Mouse (Mus musculus) gastrocnemius, postnatal 14 days (tissue): ENCODE data around the gene Mroh3. TPM values are rescaled to one million over a fixed set of nuclear protein-coding genes. Genes with fewer than 3 reads are reported as not detected.

Experiments
- DNase-seq: peaks from one replicate; pipeline ENCODE4 v3.0.0; 2021; ENCODE audit warnings: mixed read lengths
- intact Hi-C: fragments of 180-260 bp; cut with DNase I; formaldehyde crosslinking; loops from one replicate; pipeline ENCODE4 v1.15.1; 2025; ENCODE audit warnings: low total_unique reads
- total RNA-seq, 2 experiments: library from RNA; stranded (reverse); gene quantifications; 2 replicates each; pipeline ENCODE4 v1.2.3; 2021

Mroh3 gene
- total RNA-seq, 2 experiments from 2014 or later = not detected

GRCm38 (mm10) chr1:136134547-136134946 lies 78.1 kb downstream of the Mroh3 start:
- DNase-seq = no peak
- intact Hi-C loops = no loop called here

GRCm38 (mm10) chr1:136133570-136134240 lies 78.9 kb downstream of the Mroh3 start:
- no peak for DNase-seq
- intact Hi-C loops = no loop called here

GRCm38 (mm10) chr1:136132386-136133201 lies 80.0 kb downstream of the Mroh3 start:
- DNase-seq = no peak

More at GRCm38 (mm10) chr1:136132386-136133201, 80.0 kb downstream of the Mroh3 start:
- intact Hi-C loops = no loop called here

Other genes starting within 250 kb of the Mroh3 start
- 10 to 100 TPM in 1 of 2 experiments, 1 to 10 TPM in 1; 5.9 to 13.0 TPM for gene Igfn1, start 206.5 kb downstream of the Mroh3 start, total RNA-seq
- gene Tmem9, start 204.7 kb downstream of the Mroh3 start, total RNA-seq = 10 to 100 TPM; 11.2 to 15.5 TPM
- gene Ascl5, start 162.0 kb downstream of the Mroh3 start, total RNA-seq = not detected
- gene Cacna1s, start 160.1 kb downstream of the Mroh3 start, total RNA-seq = 100 to 1,000 TPM; 557 to 583 TPM
- gene Kif21b, start 81.4 kb downstream of the Mroh3 start, total RNA-seq = under 1 TPM; 0.40 to 0.76 TPM
- gene Inava, start 21.4 kb upstream of the Mroh3 start, total RNA-seq = not detected
- not detected for gene Gpr25, start 48.0 kb upstream of the Mroh3 start, total RNA-seq
- 10 to 100 TPM; 14.7 to 15.8 TPM for gene Camsap2, start 133.3 kb upstream of the Mroh3 start, total RNA-seq
- gene Ddx59, start 202.4 kb upstream of the Mroh3 start, total RNA-seq = 10 to 100 TPM; 11.5 to 13.3 TPM